Mouse (Mus musculus) MEL (cell line): ENCODE measurements around the gene Adgrf5. TPM values are rescaled to one million over a fixed set of nuclear protein-coding genes. Genes with fewer than 3 reads are reported as not detected.

Source experiments
- DNase-seq: peaks from one replicate; pipeline ENCODE4 v3.0.0; 2011; ENCODE audit warnings: low read depth, low spot score
- H3K27ac ChIP-seq: 2 replicates; pipeline ENCODE4 v1.5.1; 2012; ENCODE audit warnings: low read depth, mild to moderate bottlenecking, control low read depth, low read length, moderate library complexity; ENCODE audit not compliant: control insufficient read depth
- H3K27me3 ChIP-seq, 2 experiments: fragments of 150-350 bp in 1 of 2; sonication (generic) in 1 of 2; 2 replicates each; pipeline ENCODE4 v1.6.1; 2012; ENCODE audit warnings: low read length in 2 of 2, mild to moderate bottlenecking in 2 of 2, improper control_type of control experiment in 1 of 2, moderate library complexity in 1 of 2; ENCODE audit not compliant: insufficient read depth in 2 of 2, control insufficient read depth in 1 of 2
- H3K36me3 ChIP-seq, 2 experiments: 2 replicates each; pipeline ENCODE4 v1.6.1; 2012 to 2014; ENCODE audit warnings: low read length in 2 of 2, improper control_type of control experiment in 1 of 2, inconsistent platforms in 1 of 2, mild to moderate bottlenecking in 1 of 2; ENCODE audit not compliant: insufficient read depth in 2 of 2, control insufficient read depth in 1 of 2
- H3K4me1 ChIP-seq, 2 experiments: fragments of 150-350 bp in 1 of 2; sonication (generic) in 1 of 2; 2 replicates each; pipeline ENCODE4 v1.6.1; 2012; ENCODE audit warnings: low read length in 2 of 2, improper control_type of control experiment in 1 of 2, mild to moderate bottlenecking in 1 of 2; ENCODE audit not compliant: insufficient read depth in 2 of 2, control insufficient read depth in 1 of 2
- H3K4me3 ChIP-seq, 2 experiments: fragments of 150-350 bp in 1 of 2; sonication (generic) in 1 of 2; 2 replicates each; pipeline ENCODE4 v1.5.1; 2012; ENCODE audit warnings: low read depth in 2 of 2, low read length in 2 of 2, mild to moderate bottlenecking in 2 of 2, moderate library complexity in 2 of 2, control low read depth in 1 of 2, improper control_type of control experiment in 1 of 2; ENCODE audit not compliant: control insufficient read depth in 1 of 2, insufficient read depth in 1 of 2
- H3K79me2 ChIP-seq: 2 replicates; pipeline ENCODE4 v1.6.1; 2012; ENCODE audit warnings: mild to moderate bottlenecking, low read length, moderate library complexity; ENCODE audit not compliant: control insufficient read depth, poor library complexity, insufficient read depth
- H3K9ac ChIP-seq: 2 replicates; pipeline ENCODE4 v1.6.1; 2012; ENCODE audit warnings: low read depth, mild to moderate bottlenecking, control low read depth, low read length, moderate library complexity; ENCODE audit not compliant: control insufficient read depth, poor library complexity, severe bottlenecking
- H3K9me3 ChIP-seq: fragments of 150-350 bp; sonication (generic); replicated peaks from 2 replicates; pipeline ENCODE4 v1.6.1; 2012; ENCODE audit warnings: mild to moderate bottlenecking, low read length, improper control_type of control experiment, moderate library complexity; ENCODE audit not compliant: insufficient read depth
- BHLHE40 ChIP-seq: IDR thresholded peaks from 2 replicates; pipeline ENCODE4 v1.6.1; 2012; ENCODE audit warnings: low read depth, mild to moderate bottlenecking, inconsistent platforms, low read length, improper control_type of control experiment, borderline replicate concordance
- CHD1 ChIP-seq: IDR thresholded peaks from 2 replicates; pipeline ENCODE4 v1.6.1; 2012; ENCODE audit warnings: low read depth, mild to moderate bottlenecking, inconsistent platforms, low read length, improper control_type of control experiment
- CHD2 ChIP-seq: IDR thresholded peaks from 2 replicates; pipeline ENCODE4 v1.6.1; 2011; ENCODE audit warnings: low read length, improper control_type of control experiment
- E2F4 ChIP-seq: IDR thresholded peaks from 2 replicates; pipeline ENCODE4 v1.6.1; 2011; ENCODE audit warnings: low read depth, low read length, improper control_type of control experiment, borderline replicate concordance
- ETS1 ChIP-seq: IDR thresholded peaks from 2 replicates; pipeline ENCODE4 v1.6.1; 2012; ENCODE audit warnings: low read depth, mild to moderate bottlenecking, inconsistent platforms, low read length, improper control_type of control experiment, moderate library complexity
- GATA1 ChIP-seq: IDR thresholded peaks from 2 replicates; pipeline ENCODE4 v1.6.1; 2011; ENCODE audit warnings: low read depth, low read length, improper control_type of control experiment
- HCFC1 ChIP-seq: IDR thresholded peaks from 2 replicates; pipeline ENCODE4 v1.6.1; 2012; ENCODE audit warnings: low read depth, mild to moderate bottlenecking, inconsistent platforms, low read length, improper control_type of control experiment, moderate library complexity
- JUND ChIP-seq: IDR thresholded peaks from 2 replicates; pipeline ENCODE4 v1.6.1; 2011; ENCODE audit warnings: low read depth, mild to moderate bottlenecking, improper control_type of control experiment, low read length
- KAT2A ChIP-seq: conservative IDR thresholded peaks from 2 replicates; pipeline ENCODE4 v1.6.1; 2012; ENCODE audit warnings: low read depth, low read length, improper control_type of control experiment, inconsistent platforms
- MAZ ChIP-seq: IDR thresholded peaks from 2 replicates; pipeline ENCODE4 v1.6.1; 2012; ENCODE audit warnings: low read depth, mild to moderate bottlenecking, inconsistent platforms, low read length, improper control_type of control experiment
- MXI1 ChIP-seq: IDR thresholded peaks from 2 replicates; pipeline ENCODE4 v1.6.1; 2011; ENCODE audit warnings: mild to moderate bottlenecking, low read depth, low read length, improper control_type of control experiment
- NELFE ChIP-seq: IDR thresholded peaks from 2 replicates; pipeline ENCODE4 v1.6.1; 2011; ENCODE audit warnings: low read depth, low read length, improper control_type of control experiment
- POLR2A ChIP-seq, 2 experiments: IDR thresholded peaks; 2 replicates each; pipeline ENCODE4 v1.6.1; 2011 to 2012; ENCODE audit warnings: low read length in 2 of 2, mild to moderate bottlenecking in 2 of 2, control low read depth in 1 of 2, improper control_type of control experiment in 1 of 2, low read depth in 1 of 2, moderate library complexity in 1 of 2; ENCODE audit not compliant: control insufficient read depth in 1 of 2, insufficient read depth in 1 of 2, poor library complexity in 1 of 2
- POLR2AphosphoS2 ChIP-seq: IDR thresholded peaks from 2 replicates; pipeline ENCODE4 v1.6.1; 2011; ENCODE audit warnings: low read length, improper control_type of control experiment
- POLR2AphosphoS5 ChIP-seq: IDR thresholded peaks from 2 replicates; pipeline ENCODE4 v1.6.1; 2012; ENCODE audit warnings: low read depth, borderline replicate concordance, mild to moderate bottlenecking, inconsistent platforms, low read length, moderate library complexity, mixed read lengths
- TAL1 ChIP-seq: IDR thresholded peaks from 2 replicates; pipeline ENCODE4 v1.6.1; 2012; ENCODE audit warnings: mild to moderate bottlenecking, inconsistent platforms, low read length, moderate library complexity, mixed read lengths
- TBP ChIP-seq: IDR thresholded peaks from 2 replicates; pipeline ENCODE4 v1.8.0; 2011; ENCODE audit warnings: low read depth, low read length, improper control_type of control experiment
- TCF12 ChIP-seq: IDR thresholded peaks from 2 replicates; pipeline ENCODE4 v1.6.1; 2014; ENCODE audit warnings: low read depth, mild to moderate bottlenecking, inconsistent platforms, low read length, improper control_type of control experiment, moderate library complexity
- UBTF ChIP-seq: IDR thresholded peaks from 2 replicates; pipeline ENCODE4 v1.6.1; 2012; ENCODE audit warnings: low read depth, mild to moderate bottlenecking, inconsistent platforms, low read length, improper control_type of control experiment, moderate library complexity, borderline replicate concordance; ENCODE audit not compliant: insufficient read depth
- ZKSCAN1 ChIP-seq: IDR thresholded peaks from 2 replicates; pipeline ENCODE4 v1.6.1; 2012; ENCODE audit warnings: low read depth, mild to moderate bottlenecking, inconsistent platforms, low read length, improper control_type of control experiment, moderate library complexity
- ZNF384 ChIP-seq: IDR thresholded peaks from 2 replicates; pipeline ENCODE4 v1.6.1; 2012; ENCODE audit warnings: low read depth, mild to moderate bottlenecking, inconsistent platforms, low read length, improper control_type of control experiment
- polyA plus RNA-seq, 2 experiments: library from polyadenylated mRNA; stranded (reverse) in 1 of 2; unstranded in 1 of 2; fragments of >175 nt in 1 of 2; fragments of >200 nt in 1 of 2; gene quantifications; 2 replicates each; pipeline versions ENCODE4 v1.2.1 to v1.2.4; 2012; ENCODE audit warnings: low replicate concordance in 2 of 2, low read depth in 1 of 2; ENCODE audit not compliant: insufficient read length in 2 of 2, insufficient read depth in 1 of 2, missing spikeins in 1 of 2
- total RNA-seq: library from RNA; depleted of rRNA; stranded (reverse); fragments of 300-350 nt; gene quantifications from 2 replicates; pipeline ENCODE4 v1.2.3, GENCODE M21; 2012

Adgrf5 gene
- total and polyA plus RNA-seq, 3 experiments, result not detected

- Histone ChIP-seq H3K9me3 (no peaks in the 10 kb centered on the region), H3K27ac (no peak overlapping the region), H3K4me3 (no peak overlapping the region), H3K4me1 (no peaks in the 10 kb centered on the region), H3K36me3 (no peaks in the 10 kb centered on the region), H3K27me3 (no peaks in the 10 kb centered on the region), H3K79me2 (no peaks in the 10 kb centered on the region), H3K9ac (no peak overlapping the region)
- DNase-seq, result no peak
- TF ChIP-seq E2F4, result no peak
- no peak for TF ChIP-seq JUND
- no peak for TF ChIP-seq MXI1
- no peak for TF ChIP-seq POLR2A (IDR thresholded peaks at IDR 0.05; ENCODE audit: control insufficient read depth in 1 of 2, insufficient read depth in 1 of 2, low read depth in 1 of 2, low read length in 2 of 2, poor library complexity in 1 of 2)
- no peak for TF ChIP-seq ZKSCAN1
- no peak for TF ChIP-seq CHD1
- no peak for TF ChIP-seq POLR2AphosphoS2
- no peak for TF ChIP-seq TCF12
- TF ChIP-seq GATA1, result no peak
- no peak for TF ChIP-seq ZNF384
These were observed 43.6 kb downstream of the Adgrf5 start for GRCm38 (mm10) chr17:43403851-43404250.

DNA sequence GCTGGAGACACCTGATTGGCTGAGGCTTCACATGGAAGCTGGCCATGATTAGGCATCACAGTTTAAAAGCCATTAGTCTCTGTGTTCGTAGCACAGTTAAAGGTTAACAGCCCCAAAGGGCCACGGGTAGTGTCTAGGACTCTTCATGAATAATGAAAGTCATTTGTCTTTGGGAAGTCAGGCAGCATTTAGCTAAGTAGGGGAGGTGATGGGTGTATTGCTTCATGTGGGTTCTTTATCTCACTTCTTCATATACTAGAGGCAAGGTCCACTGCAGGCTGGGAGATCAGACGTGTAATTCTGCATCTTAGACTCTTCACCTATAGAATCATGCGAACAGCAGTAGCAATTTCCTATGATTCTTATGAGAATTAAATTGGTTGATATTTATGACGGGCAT, 44.2 kb downstream of the Adgrf5 start:
- no peak for DNase-seq
- Histone ChIP-seq H3K27ac (no peak overlapping the region), H3K36me3 (no peaks in the 10 kb centered on the region), H3K9ac (no peak overlapping the region), H3K9me3 (no peaks in the 10 kb centered on the region), H3K4me1 (no peaks in the 10 kb centered on the region), H3K27me3 (no peaks in the 10 kb centered on the region), H3K79me2 (no peaks in the 10 kb centered on the region), H3K4me3 (no peak overlapping the region)
- TF ChIP-seq KAT2A (no peak), MAZ (no peak), TCF12 (no peak), CHD2 (no peak), POLR2AphosphoS5 (no peak), HCFC1 (no peak), ETS1 (no peak), POLR2AphosphoS2 (no peak), GATA1 (no peak), NELFE (no peak), TAL1 (no peak), TBP (no peak), UBTF (no peak), ZKSCAN1 (no peak), BHLHE40 (no peak)
